Mouse (Mus musculus) brain, embryonic 14.5 days (tissue): ENCODE results near the gene Katnal1.

ENCODE experiments used
- CTCF ChIP-seq: fragments of 200-500 bp; IDR thresholded peaks from 2 replicates; pipeline ENCODE4 v1.5.1; 2012; ENCODE audit warnings: inconsistent platforms, mild to moderate bottlenecking, moderate library complexity, borderline replicate concordance; ENCODE audit not compliant: insufficient read depth, insufficient read length; ENCODE audit errors: extremely low read depth
- POLR2A ChIP-seq: fragments of 200-500 bp; IDR thresholded peaks from 2 replicates; pipeline ENCODE4 v1.6.1; 2012; ENCODE audit warnings: mild to moderate bottlenecking, inconsistent platforms, borderline replicate concordance; ENCODE audit not compliant: poor library complexity, insufficient read depth, insufficient read length, severe bottlenecking; ENCODE audit errors: extremely low read depth

DNA sequence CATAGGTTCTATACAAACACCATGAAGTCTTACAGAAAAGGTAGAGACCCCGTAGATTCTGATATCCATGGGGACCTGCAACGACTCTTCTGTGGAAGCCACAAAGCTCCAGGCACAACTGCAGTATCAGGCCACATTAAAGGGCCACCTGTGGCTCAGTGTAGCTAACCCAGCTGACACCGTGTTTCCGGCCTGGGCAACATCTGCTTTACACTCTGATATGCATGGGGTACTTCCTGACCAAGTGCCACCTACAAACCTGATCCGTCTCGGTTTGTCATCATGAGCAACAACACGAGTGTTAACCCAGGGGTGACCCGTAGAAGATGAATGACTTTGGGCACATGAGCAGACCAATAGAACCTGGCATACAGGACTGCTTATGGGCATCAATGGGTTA is 47.8 kb upstream of the Katnal1 start:
- TF ChIP-seq CTCF (no peak), POLR2A (no peak)
